ENCODE assay signal across 23 mouse cellular contexts in genomic region chr3:144284326-144284725, GRCm38 (mm10).
DNase-seq lines count a peak whose midpoint lies in the region; ATAC-seq and TF ChIP-seq lines count a peak whose summit lies in the region.
"Had no signal": no experiment of that assay in that cellular context is flagged by ENCODE, and none has a peak within 500 bp of the region (broad histone marks: within the 10 kb centered on the region; RNA-seq: fewer than 3 reads in every experiment).

No protein-coding gene starts in this region.

- H3K4me3 ChIP-seq in heart, embryonic 10.5 days = no peak overlapping the region
- no peak overlapping the region for H3K4me3 ChIP-seq in heart, embryonic 12.5 days
- H3K4me3 ChIP-seq in testis, adult 2 months (ENCODE audit: control insufficient read depth, low read depth, low read length) = peak overlapping the region; percentile 67
- H3K4me3 ChIP-seq: embryonic facial prominence, embryonic 13.5 days; embryonic facial prominence, embryonic 15.5 days; erythroblast, embryonic 14.5 days; forebrain, embryonic 10.5 days; forebrain, embryonic 12.5 days had no signal

- TF ChIP-seq CTCF in testis, adult 2 months (IDR thresholded peaks at IDR 0.05; ENCODE audit: control insufficient read depth, insufficient read depth, insufficient replicate concordance, low read depth, low read length) = no peak

- no peaks in the 10 kb centered on the region for H3K36me3 ChIP-seq in heart, embryonic 10.5 days
- no peaks in the 10 kb centered on the region for H3K36me3 ChIP-seq in heart, embryonic 12.5 days
- no peaks in the 10 kb centered on the region for H3K36me3 ChIP-seq in testis, adult 2 months (ENCODE audit: control insufficient read depth, insufficient read depth, low read length)
- H3K36me3 ChIP-seq: embryonic facial prominence, embryonic 13.5 days; embryonic facial prominence, embryonic 15.5 days; forebrain, embryonic 10.5 days; forebrain, embryonic 12.5 days had no signal

- no peak for ATAC-seq in heart, embryonic 12.5 days (ENCODE audit: insufficient number of reproducible peaks, low FRiP score)
- ATAC-seq in granulocyte monocyte progenitor cell, adult 5-6 weeks (replicated peaks; ENCODE audit: poor library complexity, severe bottlenecking) = peak; percentile 65
- ATAC-seq: forebrain, embryonic 14.5 days; forebrain, embryonic 16.5 days had no signal

- TF ChIP-seq POLR2A in testis, adult 2 months (IDR thresholded peaks at IDR 0.05; ENCODE audit: control insufficient read depth, low read depth, low read length) = no peak

- H3K4me1 ChIP-seq in heart, embryonic 10.5 days = no peaks in the 10 kb centered on the region
- no peaks in the 10 kb centered on the region for H3K4me1 ChIP-seq in heart, embryonic 12.5 days (replicated peaks)
- no peaks in the 10 kb centered on the region for H3K4me1 ChIP-seq in testis, adult 2 months (ENCODE audit: control insufficient read depth, insufficient read depth, low read length)
- H3K4me1 ChIP-seq: embryonic facial prominence, embryonic 13.5 days; embryonic facial prominence, embryonic 15.5 days; forebrain, embryonic 10.5 days; forebrain, embryonic 12.5 days had no signal

- peak; percentile 55 for DNase-seq in heart, embryonic 10.5 days (ENCODE audit: low spot score)
- no peak for DNase-seq in testis, postnatal 10 days (ENCODE audit: low spot score)
- no peak for DNase-seq in embryo, embryonic 10.5 days (ENCODE audit: low spot score)
- DNase-seq in layer of hippocampus, postnatal 14 days (ENCODE audit: low spot score in 2 of 2) = no peak
- DNase-seq: adrenal gland, adult 8-10 months; adrenal gland, postnatal 14 days; adrenal gland, postnatal 36 days; cerebellum, adult 11-12 months; cerebellum, adult 2 months; cerebellum, adult 9-10 months; cerebellum, postnatal 10 days; cerebellum, postnatal 25 days; embryo, embryonic 11 days had no signal

- no peak overlapping the region for H3K9ac ChIP-seq in heart, embryonic 12.5 days
- H3K9ac ChIP-seq: embryonic facial prominence, embryonic 13.5 days; embryonic facial prominence, embryonic 15.5 days; forebrain, embryonic 12.5 days had no signal

- no peak overlapping the region for H3K27ac ChIP-seq in heart, embryonic 10.5 days
- H3K27ac ChIP-seq in heart, embryonic 12.5 days (ENCODE audit: poor library complexity, severe bottlenecking) = no peak overlapping the region
- no peak overlapping the region for H3K27ac ChIP-seq in testis, adult 2 months (ENCODE audit: control insufficient read depth, insufficient read depth, low read depth, low read length)
- H3K27ac ChIP-seq: embryonic facial prominence, embryonic 13.5 days; embryonic facial prominence, embryonic 15.5 days; forebrain, embryonic 10.5 days; forebrain, embryonic 12.5 days had no signal

- H3K9me3 ChIP-seq in heart, embryonic 10.5 days = no peaks in the 10 kb centered on the region
- H3K9me3 ChIP-seq in heart, embryonic 12.5 days (replicated peaks) = no peaks in the 10 kb centered on the region
- H3K9me3 ChIP-seq: embryonic facial prominence, embryonic 13.5 days; embryonic facial prominence, embryonic 15.5 days; forebrain, embryonic 10.5 days; forebrain, embryonic 12.5 days had no signal

- WGBS in heart, embryonic 10.5 days = 84% methylated on average over 3 of the region's 3 CpGs
- WGBS in heart, embryonic 12.5 days = 72% methylated on average over 3 of the region's 3 CpGs

- no peak overlapping the region for H3K4me2 ChIP-seq in heart, embryonic 12.5 days
- H3K4me2 ChIP-seq: embryonic facial prominence, embryonic 13.5 days; embryonic facial prominence, embryonic 15.5 days; forebrain, embryonic 12.5 days had no signal

- no peaks in the 10 kb centered on the region for H3K27me3 ChIP-seq in heart, embryonic 10.5 days (ENCODE audit: insufficient read depth, poor library complexity, severe bottlenecking)
- H3K27me3 ChIP-seq in heart, embryonic 12.5 days (replicated peaks) = no peaks in the 10 kb centered on the region
- H3K27me3 ChIP-seq in testis, adult 2 months (ENCODE audit: control insufficient read depth, insufficient read depth, low read length) = no peaks in the 10 kb centered on the region
- H3K27me3 ChIP-seq: embryonic facial prominence, embryonic 13.5 days; embryonic facial prominence, embryonic 15.5 days; forebrain, embryonic 12.5 days had no signal
